Mouse (Mus musculus) embryonic fibroblast, embryonic 13.5 days (primary cell): ENCODE measurements around the gene Tnf.

ENCODE experiments used
- CTCF ChIP-seq: IDR thresholded peaks from 2 replicates; pipeline ENCODE4 v1.5.1; 2011; ENCODE audit warnings: mild to moderate bottlenecking, control low read depth, low read length, moderate library complexity, borderline replicate concordance; ENCODE audit not compliant: insufficient read depth
- POLR2A ChIP-seq: IDR thresholded peaks from 2 replicates; pipeline ENCODE4 v1.6.1; 2011; ENCODE audit warnings: low read depth, mild to moderate bottlenecking, control low read depth, low read length, moderate library complexity

DNA sequence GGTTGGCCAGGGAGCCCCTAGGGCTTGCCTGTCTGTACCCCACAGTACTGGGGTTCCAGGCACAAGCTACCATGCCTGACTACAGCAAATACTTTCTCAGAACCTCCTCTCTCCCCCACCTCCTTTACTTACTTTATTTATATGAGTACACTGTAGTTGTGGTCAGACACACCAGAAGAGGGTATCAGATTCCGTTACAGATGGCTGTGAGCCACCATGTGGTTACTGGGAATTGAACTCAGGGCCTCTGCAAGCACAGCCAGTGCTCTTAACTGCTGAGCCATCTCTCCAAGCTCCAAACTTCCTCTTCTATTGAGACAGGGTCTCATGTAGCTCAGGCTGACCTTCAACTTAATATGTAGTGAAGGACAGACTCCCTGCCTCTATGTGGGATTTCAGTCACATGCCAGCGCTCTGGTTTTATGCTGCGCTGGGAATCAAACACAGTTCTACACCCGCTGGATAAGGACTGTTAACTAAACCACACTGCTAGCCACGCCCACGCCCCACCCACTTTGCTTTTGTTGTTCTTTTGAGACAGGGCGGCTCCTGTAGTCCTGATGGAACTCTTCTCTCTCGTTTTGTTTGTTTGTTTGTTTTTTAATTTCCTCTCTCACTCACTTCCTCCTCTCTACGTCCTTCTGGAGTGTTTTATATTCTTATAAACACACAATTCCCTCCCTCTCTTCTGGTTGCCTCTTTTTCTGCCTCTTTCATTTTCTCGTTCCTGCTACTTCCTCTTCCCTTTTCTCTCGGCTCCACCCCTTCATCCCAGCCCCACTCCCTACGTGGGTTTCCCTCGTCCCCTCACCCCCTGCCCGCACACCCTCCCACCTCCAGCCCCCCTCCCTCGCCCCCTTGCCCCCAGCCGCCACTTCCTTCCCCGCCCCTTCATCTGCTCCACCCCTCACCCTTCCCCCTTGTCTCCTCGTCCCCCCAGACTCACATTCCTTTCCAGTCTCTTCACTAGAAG is 15.9 kb downstream of the Tnf start:
- TF ChIP-seq CTCF (no peak), POLR2A (peak; percentile 30; the same call in 1 of the 2 replicates)
